Mouse (Mus musculus) bone marrow macrophage, adult 2 months (primary cell): ENCODE measurements around the gene Tspan5.

Experiments used
- CTCF ChIP-seq: IDR thresholded peaks from 2 replicates; pipeline ENCODE4 v1.5.1; 2012; ENCODE audit warnings: low read depth, mild to moderate bottlenecking, low read length, moderate library complexity
- POLR2A ChIP-seq: IDR thresholded peaks from 2 replicates; pipeline ENCODE4 v1.6.1; 2012; ENCODE audit warnings: mild to moderate bottlenecking, low read depth, low read length, borderline replicate concordance

GRCm38 (mm10) chr3:138761531-138761930, 19.5 kb downstream of the Tspan5 start:
- TF ChIP-seq CTCF = no peak
- no peak for TF ChIP-seq POLR2A
